Comparison of ENCODE assay signal across 8 mouse cellular contexts in the genomic region with DNA sequence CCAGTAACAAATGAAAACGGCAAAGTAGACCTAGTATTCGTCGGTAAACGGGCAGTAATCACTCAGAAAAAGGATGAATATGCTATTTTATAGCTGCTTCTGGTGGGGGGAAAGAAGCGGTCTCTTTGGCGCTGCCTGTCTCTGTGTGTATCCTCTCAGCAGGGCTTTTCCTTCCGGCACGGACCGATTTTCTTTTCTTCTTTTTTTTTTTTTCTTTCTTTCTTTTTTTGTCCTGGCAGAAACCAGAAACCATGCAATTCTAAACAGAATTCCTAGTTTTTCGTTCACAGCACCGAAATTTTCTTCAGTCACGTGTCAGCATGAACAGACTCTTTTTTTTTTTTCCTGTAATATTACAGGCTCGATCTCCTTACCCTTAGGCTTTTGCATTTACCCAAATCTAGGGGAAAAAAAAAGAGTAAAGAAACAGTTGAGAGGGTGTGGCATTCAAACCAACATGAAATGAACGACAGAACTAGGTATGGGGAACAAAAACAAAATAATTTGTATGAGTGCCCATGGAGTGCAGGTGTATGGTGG. TPM values are rescaled to one million over a fixed set of nuclear protein-coding genes. Genes with fewer than 3 reads are reported as not detected.
DNase-seq lines count a peak whose midpoint lies in the region; ATAC-seq and TF ChIP-seq lines count a peak whose summit lies in the region.

No protein-coding gene starts in this region.

- H3K27me3 ChIP-seq in heart, embryonic 10.5 days (ENCODE audit: insufficient read depth, poor library complexity, severe bottlenecking) = no peaks in the 10 kb centered on the region
- peaks cover 9% of the 10 kb centered on the region; the same call in 1 of the 2 replicates for H3K27me3 ChIP-seq in ES-Bruce4 (ENCODE audit: control insufficient read depth, insufficient read depth, low read length, poor library complexity, severe bottlenecking)
- no peaks in the 10 kb centered on the region for H3K27me3 ChIP-seq in heart, embryonic 11.5 days (ENCODE audit: control insufficient read depth, insufficient read depth, low read length)
- H3K27me3 ChIP-seq in liver, embryonic 13.5 days = peaks cover 23% of the 10 kb centered on the region

- peak overlapping the region; percentile 99 for H3K27ac ChIP-seq in heart, embryonic 10.5 days
- no peak overlapping the region for H3K27ac ChIP-seq in ES-Bruce4 (ENCODE audit: insufficient read depth, low read length)
- H3K27ac ChIP-seq in heart, embryonic 11.5 days (ENCODE audit: low read depth, low read length) = no peak overlapping the region
- H3K27ac ChIP-seq in liver, embryonic 13.5 days = no peak overlapping the region

- H3K4me2 ChIP-seq in heart, embryonic 11.5 days = peak overlapping the region; percentile 88
- peak overlapping the region; percentile 96 for H3K4me2 ChIP-seq in liver, embryonic 13.5 days

- H3K4me3 ChIP-seq in heart, embryonic 10.5 days = peak overlapping the region; percentile 90
- H3K4me3 ChIP-seq in ES-Bruce4 (ENCODE audit: low read depth, low read length) = 0 out of 2 replicates have a peak overlapping the region, but pooled peaks have one; percentile 52
- peak overlapping the region; percentile 92 for H3K4me3 ChIP-seq in heart, embryonic 11.5 days (ENCODE audit: low read depth, low read length)
- H3K4me3 ChIP-seq in liver, embryonic 13.5 days (replicated peaks) = peak overlapping the region; percentile 90

- no peak for ATAC-seq in heart, embryonic 11.5 days (replicated peaks; ENCODE audit: insufficient number of reproducible peaks, low FRiP score, low TSS enrichment)
- ATAC-seq in liver, embryonic 13.5 days (ENCODE audit: low read depth) = no peak
- no peak for ATAC-seq in erythroid progenitor cell, adult 5-6 weeks (replicated peaks; ENCODE audit: low FRiP score, poor library complexity, severe bottlenecking)

- H3K36me3 ChIP-seq in heart, embryonic 10.5 days = no peaks in the 10 kb centered on the region
- H3K36me3 ChIP-seq in ES-Bruce4 (ENCODE audit: control insufficient read depth, insufficient read depth, low read length, poor library complexity, severe bottlenecking) = no peaks in the 10 kb centered on the region
- no peaks in the 10 kb centered on the region for H3K36me3 ChIP-seq in heart, embryonic 11.5 days (ENCODE audit: control insufficient read depth, insufficient read depth, low read length)
- H3K36me3 ChIP-seq in liver, embryonic 13.5 days = no peaks in the 10 kb centered on the region

- 6% methylated on average over 14 of the region's 14 CpGs for WGBS in heart, embryonic 10.5 days
- 7% methylated on average over 14 of the region's 14 CpGs for WGBS in heart, embryonic 11.5 days (ENCODE audit: insufficient replicate concordance)
- 2% methylated on average over 14 of the region's 14 CpGs for WGBS in liver, embryonic 13.5 days (ENCODE audit: insufficient replicate concordance)

- H3K9me3 ChIP-seq in heart, embryonic 10.5 days = no peaks in the 10 kb centered on the region
- no peaks in the 10 kb centered on the region for H3K9me3 ChIP-seq in ES-Bruce4 (replicated peaks; ENCODE audit: control insufficient read depth, insufficient read depth, low read length, poor library complexity, severe bottlenecking)
- H3K9me3 ChIP-seq in heart, embryonic 11.5 days (replicated peaks; ENCODE audit: control insufficient read depth, low read length) = no peaks in the 10 kb centered on the region
- H3K9me3 ChIP-seq in liver, embryonic 13.5 days (replicated peaks) = no peaks in the 10 kb centered on the region

- peak overlapping the region; percentile 94 for H3K9ac ChIP-seq in ES-Bruce4 (ENCODE audit: low read depth, poor library complexity, severe bottlenecking)
- H3K9ac ChIP-seq in heart, embryonic 11.5 days (ENCODE audit: low read depth, low read length) = peak overlapping the region; percentile 100; the same call in 1 of the 2 replicates
- peak overlapping the region; percentile 92 for H3K9ac ChIP-seq in liver, embryonic 13.5 days

- H3K4me1 ChIP-seq in heart, embryonic 10.5 days = peaks cover 7% of the 10 kb centered on the region
- H3K4me1 ChIP-seq in ES-Bruce4 (ENCODE audit: control insufficient read depth, insufficient read depth, low read length) = no peaks in the 10 kb centered on the region
- peaks cover 4% of the 10 kb centered on the region; the same call in 1 of the 2 replicates for H3K4me1 ChIP-seq in heart, embryonic 11.5 days (ENCODE audit: control insufficient read depth, insufficient read depth, low read length)
- H3K4me1 ChIP-seq in liver, embryonic 13.5 days (replicated peaks) = peaks cover 46% of the 10 kb centered on the region

- TF ChIP-seq EP300 in ES-Bruce4 (IDR thresholded peaks at IDR 0.05; ENCODE audit: insufficient read depth, low read depth, low read length) = no peak

- no peak for DNase-seq in heart, embryonic 10.5 days (ENCODE audit: low spot score)
- DNase-seq in heart, postnatal 25 days (ENCODE audit: low spot score) = no peak
- DNase-seq in liver, embryonic 13.5 days = no peak
- DNase-seq in thymus, postnatal 4 days = peak; percentile 40
- no peak for DNase-seq in spleen, postnatal 14 days (ENCODE audit: low spot score in 2 of 2)

- no peak for TF ChIP-seq CTCF in ES-Bruce4 (IDR thresholded peaks at IDR 0.05; ENCODE audit: low read depth, low read length)

- TF ChIP-seq POLR2A in ES-Bruce4 (IDR thresholded peaks at IDR 0.05; ENCODE audit: insufficient read depth, low read length) = no peak

- intact Hi-C loops in heart, postnatal 25 days (cut with DNase I) = no loop called here

RNA-seq across cellular contexts. Expression of gene Zdhhc17, which starts 1.4 kb away (rescaled TPM):
- polyA plus RNA-seq in heart, embryonic 10.5 days (2016; fragmentation: Nextera tagmentation; extraction: Ambion mirVana) = 20.9 and 21.7 TPM in 2 replicates
- 10 to 100 TPM; 24.8 to 27.7 TPM for total RNA-seq in heart, postnatal 25 days (2021)
- polyA plus RNA-seq in ES-Bruce4 (2011; ENCODE audit: insufficient read depth, insufficient read length, low read depth, missing spikeins) = 31.3 and 33.6 TPM in 2 replicates
- 14.9 and 19.7 TPM in 2 replicates for polyA plus RNA-seq in heart, embryonic 11.5 days (2014; fragmentation: Nextera tagmentation; extraction: Ambion mirVana)
- 4.3 and 6.3 TPM in 2 replicates for polyA plus RNA-seq in liver, embryonic 13.5 days (2015; fragmentation: Nextera tagmentation; extraction: Ambion mirVana)
- 9.4 and 9.6 TPM in 2 replicates for total RNA-seq in erythroid progenitor cell, adult 5-6 weeks (2015; ENCODE audit: low replicate concordance)
- total RNA-seq in erythroid progenitor cell, adult 5-6 weeks (2017; ENCODE audit: low replicate concordance) = 4.6 and 16.6 TPM in 2 replicates
